Mouse (Mus musculus) megakaryocyte-erythroid progenitor cell, adult 5-6 weeks (primary cell): Measurements from ENCODE around the gene Clec4a1. TPM values are rescaled to one million over a fixed set of nuclear protein-coding genes. Genes with fewer than 3 reads are reported as not detected.

ENCODE experiments used
- ATAC-seq: replicated peaks from 2 replicates; pipeline ENCODE4 v1.8.0; 2016; ENCODE audit warnings: mild to moderate bottlenecking, inconsistent platforms; ENCODE audit not compliant: severe bottlenecking, poor library complexity, low FRiP score, low TSS enrichment
- total RNA-seq, 2 experiments: library from RNA; stranded (forward) in 1 of 2; stranded (reverse) in 1 of 2; fragments of 200-1000, 215-1000 nt in 1 of 2; fragments of >200 nt in 1 of 2; fragmentation: Nextera tagmentation in 1 of 2; gene quantifications; 2 replicates each; pipeline ENCODE4 v1.2.3; 2014 to 2017

Clec4a1 gene
- total RNA-seq (2014; fragmentation: Nextera tagmentation): 1.2 TPM in 1 of 2 replicates, not detected in the other
- total RNA-seq (2017): 0.99 TPM in 1 of 2 replicates, not detected in the other

- no peak for ATAC-seq
These were observed at the start of gene Clec4a1 for GRCm38 (mm10) chr6:122921451-122921850. Clec4a1 (plus strand) TSS chr6:122921848.

GRCm38 (mm10) chr6:122872800-122873199 is 48.8 kb upstream of the Clec4a1 start:
- ATAC-seq: no peak

GRCm38 (mm10) chr6:122873871-122874719 is 47.6 kb upstream of the Clec4a1 start, which contains the start of gene Necap1:
Necap1 (plus strand) TSS chr6:122874474.
- peak; percentile 91 for ATAC-seq

- peak; percentile 56 for ATAC-seq
These were observed 46.8 kb upstream of the Clec4a1 start for GRCm38 (mm10) chr6:122874720-122875389.

- ATAC-seq: no peak
These were observed 42.4 kb upstream of the Clec4a1 start for GRCm38 (mm10) chr6:122879141-122879735.

GRCm38 (mm10) chr6:122879781-122880505 is 41.7 kb upstream of the Clec4a1 start:
- no peak for ATAC-seq

GRCm38 (mm10) chr6:122881287-122881686 is 40.4 kb upstream of the Clec4a1 start:
- ATAC-seq: no peak

- no peak for ATAC-seq
These were observed 38.0 kb upstream of the Clec4a1 start for GRCm38 (mm10) chr6:122883603-122884002.

GRCm38 (mm10) chr6:122889599-122889998 is 32.0 kb upstream of the Clec4a1 start:
- no peak for ATAC-seq

- ATAC-seq: peak; percentile 92
These were observed 29.1 kb upstream of the Clec4a1 start for GRCm38 (mm10) chr6:122892442-122893049.

- ATAC-seq: no peak
These were observed 1.7 kb upstream of the Clec4a1 start for GRCm38 (mm10) chr6:122919922-122920321.

- ATAC-seq: no peak
These were observed 13.2 kb downstream of the Clec4a1 start for GRCm38 (mm10) chr6:122934845-122935244.

GRCm38 (mm10) chr6:122939618-122940017 is 18.0 kb downstream of the Clec4a1 start:
- ATAC-seq: no peak

GRCm38 (mm10) chr6:122946760-122947159 is 25.1 kb downstream of the Clec4a1 start:
- ATAC-seq: no peak

GRCm38 (mm10) chr6:122952401-122952800 is 30.8 kb downstream of the Clec4a1 start, which contains the start of gene Clec4a3:
Clec4a3 (plus strand) TSS chr6:122952515.
- ATAC-seq: 0 out of 2 replicates have a peak, but pooled peaks have one; percentile 30

- ATAC-seq: no peak
These were observed 42.9 kb downstream of the Clec4a1 start for GRCm38 (mm10) chr6:122964562-122964961.

- ATAC-seq: no peak
These were observed 47.4 kb downstream of the Clec4a1 start for GRCm38 (mm10) chr6:122969048-122969447.
